Mouse (Mus musculus) gastrocnemius, postnatal 25 days (tissue): ENCODE results near the gene Mmp17. TPM values are rescaled to one million over a fixed set of nuclear protein-coding genes. Genes with fewer than 3 reads are reported as not detected.
A peak's percentile ranks its signal among the peaks of the same experiment; 100 is the strongest.

Experiments
- DNase-seq: peaks from one replicate; pipeline ENCODE4 v3.0.0; 2022
- long read RNA-seq, 2 experiments: library from polyadenylated mRNA; stranded (forward); transcript quantifications; one replicate each; pipeline ENCODE4 v2.0.0; 2021
- total RNA-seq, 2 experiments: library from RNA; stranded (reverse); gene quantifications; 1 replicate in 1 of 2; 2 replicates in 1 of 2; pipeline ENCODE4 v1.2.3; 2021

The Mmp17 gene
- under 1 TPM; 0.33 to 0.43 TPM for total RNA-seq
- long read RNA-seq, experiment 1 = 0 reads
- long read RNA-seq, experiment 2, full-length matches to known transcripts = 2 of 3 reads
- long read RNA-seq, experiment 2, partial matches to known transcripts = 0 of 3 reads
- long read RNA-seq, experiment 2, other reads (novel, unspliced or antisense) = 1 of 3 reads

DNA sequence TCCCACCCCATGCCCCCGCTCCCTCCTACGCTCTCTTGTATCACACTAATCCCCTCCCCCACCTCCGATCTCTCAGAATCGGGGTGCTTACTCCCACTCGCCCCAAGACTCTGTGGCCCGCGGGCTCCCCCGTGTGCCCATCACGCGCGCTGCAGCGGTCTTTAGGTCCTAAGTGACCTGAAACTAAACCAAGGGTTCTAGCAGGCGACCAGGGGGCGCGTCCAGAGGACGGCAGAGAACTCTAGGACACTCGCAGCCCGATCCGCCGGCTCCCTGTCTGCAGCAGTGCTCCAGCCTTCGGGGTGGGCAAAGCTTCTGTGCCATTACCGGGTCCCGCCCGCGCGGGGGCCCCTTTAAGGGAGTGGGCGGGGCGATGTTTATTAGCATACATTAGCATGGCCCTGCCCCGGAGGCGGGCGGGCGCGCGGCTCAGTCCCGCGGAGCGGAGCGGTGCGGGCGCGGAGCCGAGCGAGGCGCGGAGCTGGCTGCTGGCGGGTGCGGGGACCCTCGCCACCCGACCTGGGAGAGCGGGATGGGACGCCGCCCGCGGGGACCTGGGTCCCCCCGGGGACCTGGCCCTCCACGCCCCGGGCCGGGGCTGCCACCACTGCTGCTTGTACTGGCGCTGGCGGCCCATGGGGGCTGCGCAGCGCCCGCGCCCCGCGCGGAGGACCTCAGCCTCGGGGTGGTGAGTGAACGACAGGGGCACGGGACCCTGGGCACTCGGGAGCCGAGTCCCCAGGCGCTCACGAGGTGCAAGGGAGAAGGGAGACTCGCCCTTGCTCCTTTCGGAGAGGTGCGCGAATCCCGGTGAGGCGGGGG, at the start of gene Mmp17:
TSS of gene Mmp17 (plus strand) at position 409 of the 822 bp plus-strand sequence.
- DNase-seq = peak; percentile 82

GRCm38 (mm10) chr5:129534500-129534899, 49.5 kb upstream of the Mmp17 start:
- peak; percentile 74 for DNase-seq

DNA sequence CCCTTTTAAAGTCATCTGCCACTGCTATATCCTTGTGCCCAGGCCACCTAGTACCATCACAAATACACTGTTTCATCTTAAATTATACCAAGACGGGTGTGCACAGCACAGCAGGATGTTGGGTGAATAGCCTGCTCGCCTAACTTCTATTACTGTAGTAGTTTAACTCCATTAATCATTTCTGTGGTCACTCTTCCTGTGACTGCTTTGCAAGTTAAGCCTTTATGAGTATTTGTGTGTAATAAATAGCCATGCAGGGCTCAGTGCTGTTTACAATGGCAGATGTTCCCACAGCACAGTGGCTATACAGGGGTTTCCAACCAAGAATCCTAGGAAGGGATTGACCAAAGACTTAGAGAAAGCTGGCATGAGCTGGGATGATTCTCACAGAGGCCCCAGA, 48.9 kb upstream of the Mmp17 start:
- no peak for DNase-seq

DNA sequence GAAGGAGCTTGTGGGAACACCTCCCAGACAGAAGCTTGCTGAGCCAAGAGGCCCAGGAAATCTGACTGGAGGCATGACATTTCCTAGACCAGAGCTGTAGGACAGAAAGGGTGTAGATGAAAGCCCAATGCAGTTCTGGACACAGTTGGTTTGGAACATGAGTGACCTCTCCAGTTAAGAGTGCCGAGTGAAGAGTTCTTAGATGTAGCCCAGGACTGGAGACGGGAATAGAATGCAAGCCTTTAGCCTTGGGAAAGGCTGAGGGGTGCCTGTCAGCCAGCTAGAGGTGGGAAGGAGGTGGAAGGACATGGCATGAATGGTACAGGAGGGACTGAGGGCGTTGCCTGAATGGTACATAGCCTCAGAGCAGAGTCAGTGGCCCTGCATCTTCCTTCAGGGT, 48.5 kb upstream of the Mmp17 start:
- no peak for DNase-seq

- DNase-seq = no peak
Measured at GRCm38 (mm10) chr5:129538826-129539225, 45.1 kb upstream of the Mmp17 start.

DNA sequence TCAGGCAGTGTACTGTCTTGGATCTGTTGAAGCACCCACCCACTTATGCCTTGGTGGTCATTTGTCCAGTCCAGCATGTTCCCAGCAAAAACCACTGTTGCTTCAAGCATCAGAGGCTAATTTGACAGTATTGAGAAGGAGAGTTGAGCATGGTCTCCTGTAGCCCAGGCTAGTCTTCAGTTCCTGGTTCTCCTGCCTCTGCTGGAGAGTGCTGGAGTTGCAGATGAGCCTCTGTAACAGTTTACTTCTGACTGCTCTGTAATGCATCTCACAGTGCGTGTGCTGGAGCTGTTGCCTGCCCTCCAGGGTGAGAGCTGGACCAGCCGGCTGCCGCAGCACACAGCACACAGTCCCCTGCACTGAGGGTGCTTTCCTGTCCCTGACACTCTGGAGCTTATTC, 41.7 kb upstream of the Mmp17 start:
- DNase-seq = no peak

- DNase-seq = no peak
Measured at GRCm38 (mm10) chr5:129545787-129546186, 38.2 kb upstream of the Mmp17 start.

DNA sequence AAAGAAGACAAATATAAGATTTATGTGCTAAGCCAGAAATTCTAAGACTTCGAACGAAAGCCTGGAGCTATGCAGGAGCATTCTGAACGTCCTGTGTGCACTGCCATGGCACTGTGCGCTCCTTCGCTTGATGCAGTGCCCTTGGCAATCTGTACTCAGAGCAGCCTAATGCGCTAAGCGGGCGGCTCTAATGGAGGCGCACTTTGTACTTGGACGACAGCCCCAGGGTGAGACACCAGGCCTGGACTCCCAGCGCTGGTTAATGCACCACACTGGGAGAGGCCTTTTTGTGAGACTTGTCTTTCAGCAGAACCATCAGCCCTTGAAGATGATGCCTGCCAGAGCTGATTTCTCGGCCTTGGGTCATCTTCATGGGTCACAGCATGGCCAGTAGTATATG, 34.3 kb upstream of the Mmp17 start:
- DNase-seq = no peak

DNA sequence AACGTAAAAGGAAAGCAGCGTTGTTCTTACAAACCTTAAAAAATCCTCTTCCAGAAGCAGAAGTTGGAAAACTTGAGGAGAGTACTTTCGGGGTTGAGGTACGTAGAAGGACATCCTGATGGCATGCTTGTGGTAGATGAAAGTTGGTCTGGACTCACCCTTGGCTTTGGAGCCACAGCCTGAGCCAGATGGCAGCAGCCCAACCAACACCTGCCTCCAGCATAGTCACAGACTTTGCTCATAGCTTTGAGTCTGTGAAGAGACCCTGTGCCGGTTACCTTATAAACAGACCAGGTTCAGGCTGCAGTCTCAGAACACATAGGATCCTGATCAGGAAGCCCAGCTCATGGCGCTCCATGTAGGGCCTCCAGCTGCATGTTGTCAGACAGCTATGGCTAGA, 33.2 kb upstream of the Mmp17 start:
- DNase-seq = no peak

DNA sequence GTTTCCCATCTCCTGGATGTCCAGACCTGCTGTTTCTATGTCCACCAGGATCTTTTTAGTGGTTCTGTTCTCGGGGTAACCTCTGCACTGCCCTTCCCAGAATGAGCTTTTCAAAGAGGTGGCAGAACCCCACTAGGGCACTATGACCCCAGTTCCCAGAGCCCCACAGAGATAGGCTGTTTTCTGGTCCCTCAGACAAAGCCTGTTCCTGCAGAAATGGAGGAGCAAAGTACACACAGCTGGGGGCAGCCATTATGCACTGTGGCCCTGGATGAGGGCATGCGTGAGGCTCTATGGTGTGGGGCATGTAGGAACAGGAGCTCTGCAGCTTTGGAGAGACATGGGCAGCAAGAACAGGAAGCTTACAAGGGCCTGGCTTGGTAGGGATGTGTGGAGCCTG, 32.0 kb upstream of the Mmp17 start:
- no peak for DNase-seq

GRCm38 (mm10) chr5:129553642-129554041, 30.3 kb upstream of the Mmp17 start:
- DNase-seq = no peak

DNA sequence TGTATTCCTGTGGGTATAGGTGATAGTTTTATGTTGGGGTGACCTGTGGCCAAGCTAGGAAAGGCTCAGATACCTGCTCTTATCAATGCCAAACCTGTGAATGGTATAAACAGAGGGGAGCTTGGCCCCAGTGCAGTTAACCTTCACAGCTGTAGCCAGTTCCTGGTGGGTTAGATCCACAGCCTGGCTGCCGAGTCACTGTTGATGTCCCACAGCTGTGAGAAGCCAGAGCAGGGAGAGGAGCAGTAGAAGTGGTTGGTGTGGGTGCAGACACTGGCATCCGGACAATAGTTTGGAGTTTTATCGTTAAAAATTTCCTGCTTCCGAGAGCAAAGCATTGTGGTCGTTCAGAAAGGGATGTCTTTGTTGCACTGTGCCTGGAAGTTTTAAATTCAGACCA, 25.4 kb upstream of the Mmp17 start:
- DNase-seq = no peak

DNA sequence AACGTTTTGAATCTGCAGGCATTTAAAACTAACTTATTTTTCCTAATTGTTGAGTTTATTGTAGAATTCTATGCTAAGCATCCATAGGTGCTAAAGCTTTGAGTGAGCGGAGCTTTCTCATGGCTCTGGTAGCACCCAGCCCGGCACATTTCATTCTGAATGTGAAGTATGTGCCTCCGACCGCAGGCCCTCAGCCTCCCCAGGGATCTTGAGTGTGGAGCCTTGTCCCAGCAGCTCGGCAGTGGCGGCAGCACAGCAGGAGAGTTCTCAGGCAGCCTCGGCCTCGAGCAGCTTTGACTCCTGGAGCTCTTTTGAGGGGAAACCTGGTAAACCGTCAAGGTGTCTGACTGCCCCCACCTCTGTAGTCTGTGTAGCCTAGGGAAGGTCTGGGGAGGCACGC, 24.7 kb upstream of the Mmp17 start:
- no peak for DNase-seq

GRCm38 (mm10) chr5:129562342-129562741, 21.6 kb upstream of the Mmp17 start:
- no peak for DNase-seq

DNA sequence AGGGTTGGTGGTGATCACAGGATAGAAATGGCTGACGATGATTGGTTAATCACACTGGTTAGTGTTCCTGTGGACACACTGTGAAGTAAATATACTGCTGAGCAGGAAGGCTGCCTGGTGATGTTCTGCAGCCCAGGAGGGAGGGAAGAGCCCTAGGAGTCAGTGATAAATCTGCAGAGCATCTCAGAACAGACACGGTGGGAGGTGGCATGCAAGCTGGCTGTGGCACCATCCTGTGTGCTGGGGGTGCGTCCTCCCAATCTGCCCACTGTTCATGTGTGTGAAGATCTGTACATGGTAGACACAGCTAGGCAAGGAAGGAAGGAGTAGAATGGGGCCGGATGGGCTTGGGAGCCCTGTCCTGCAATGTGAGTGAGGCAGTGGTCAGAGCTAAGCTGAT, 15.4 kb upstream of the Mmp17 start:
- no peak for DNase-seq

GRCm38 (mm10) chr5:129578201-129578600, 5.8 kb upstream of the Mmp17 start:
- DNase-seq = no peak

GRCm38 (mm10) chr5:129580046-129580445, 3.9 kb upstream of the Mmp17 start:
- no peak for DNase-seq

DNA sequence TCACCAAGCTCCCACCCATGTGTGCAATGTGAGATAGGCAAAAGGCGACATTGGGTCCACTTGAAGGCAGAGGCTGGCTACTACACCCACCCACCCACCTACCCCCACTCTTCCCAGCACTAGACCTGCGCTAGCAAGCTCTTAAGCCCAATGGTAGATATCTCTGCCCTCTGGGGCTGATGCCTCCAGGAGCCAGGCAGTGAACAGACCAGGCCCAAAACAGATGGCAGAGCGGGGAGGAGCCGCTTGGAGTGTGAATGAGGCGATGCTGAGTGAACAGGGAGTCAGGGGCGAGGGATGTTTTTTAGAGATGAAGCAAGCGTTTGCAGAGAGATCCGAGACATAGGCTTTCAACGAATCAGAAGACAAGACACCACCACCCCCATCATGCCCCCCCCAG, 3.4 kb upstream of the Mmp17 start:
- no peak for DNase-seq

DNA sequence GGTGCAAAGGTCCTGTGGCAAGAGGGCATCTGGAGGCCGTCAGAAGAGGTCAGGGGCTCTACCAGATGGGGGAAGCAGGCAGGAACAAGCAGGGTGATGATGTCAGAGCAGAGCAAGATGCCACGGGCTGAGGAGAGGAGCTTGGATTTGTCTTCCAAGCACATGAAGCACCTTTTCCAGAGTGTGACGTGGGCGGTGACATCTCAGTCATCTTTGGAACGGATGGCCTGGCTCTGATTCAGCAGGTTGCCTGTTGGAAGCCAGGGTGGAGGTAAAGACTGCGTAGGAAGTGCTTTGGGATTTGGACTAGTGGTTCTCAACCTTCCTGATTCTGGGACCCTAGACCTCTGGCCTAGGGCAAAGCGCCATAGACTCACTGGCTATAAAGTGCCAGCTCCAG, 3.0 kb upstream of the Mmp17 start:
- DNase-seq = no peak

DNA sequence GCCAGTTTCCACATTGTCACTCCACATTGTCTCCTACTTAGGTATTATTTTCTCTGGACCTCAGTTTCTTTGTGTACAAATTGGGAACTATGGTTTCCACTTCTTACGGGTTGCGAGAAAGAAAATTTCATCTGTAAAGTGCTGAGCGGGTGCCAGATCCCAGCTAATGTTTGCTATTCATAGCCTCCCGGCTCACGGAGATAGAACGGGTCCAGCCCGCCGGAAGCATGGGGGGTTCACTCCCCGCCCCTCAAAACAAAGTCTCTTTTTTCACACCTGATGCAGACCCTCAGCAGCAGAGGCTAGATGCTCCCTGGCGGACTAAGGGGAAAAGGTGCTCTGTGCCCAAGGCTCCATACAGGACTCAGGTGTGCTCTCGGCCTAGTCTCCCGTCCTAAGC, 638 bp upstream of the Mmp17 start:
- no peak for DNase-seq

- no peak for DNase-seq
Measured at GRCm38 (mm10) chr5:129584583-129585541, 893 bp downstream of the Mmp17 start.

- DNase-seq = peak; percentile 70
Measured at GRCm38 (mm10) chr5:129586016-129586415, 2.0 kb downstream of the Mmp17 start.

DNA sequence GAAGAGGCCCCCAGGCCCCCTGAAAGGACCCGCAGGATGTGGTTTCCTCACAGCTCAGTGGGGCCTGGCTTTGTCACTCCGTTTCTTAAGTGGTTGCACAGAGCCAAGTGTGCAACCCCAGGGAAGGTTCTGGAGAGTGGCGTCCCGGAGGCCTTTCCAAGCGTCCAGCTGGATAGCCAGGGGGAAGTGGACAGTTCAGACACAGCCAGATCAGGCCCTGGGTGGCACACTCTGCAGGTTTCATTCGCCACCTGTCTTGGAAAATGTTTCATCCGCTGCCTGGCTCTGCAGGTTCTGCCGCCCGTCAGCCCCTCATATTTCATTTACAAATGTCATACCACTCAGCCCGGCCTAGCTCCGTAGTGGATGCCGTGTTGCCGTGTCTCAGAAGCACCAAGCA, 2.5 kb downstream of the Mmp17 start:
- DNase-seq = no peak
